Mouse (Mus musculus) monocyte, adult 5-6 weeks (primary cell): ENCODE results near the gene Mrpl37. TPM values are rescaled to one million over a fixed set of nuclear protein-coding genes. Genes with fewer than 3 reads are reported as not detected.

ENCODE experiments used
- ATAC-seq: fragments of 153-309, 156-312 bp; replicated peaks from 2 replicates; pipeline ENCODE4 v1.8.0; 2017; ENCODE audit warnings: mild to moderate bottlenecking; ENCODE audit not compliant: low TSS enrichment, insufficient number of reproducible peaks, severe bottlenecking, poor library complexity, low FRiP score
- total RNA-seq: library from RNA; stranded (forward); fragments of 200-1000, 200-491, 200-594 nt; gene quantifications from 3 replicates; pipeline ENCODE4 v1.2.3, GENCODE M21; 2017

Mrpl37 gene
- total RNA-seq, 1 experiment from 2014 or later = 11.1 TPM

GRCm38 (mm10) chr4:107025369-107025768 is 41.3 kb downstream of the Mrpl37 start:
- no peak for ATAC-seq

DNA sequence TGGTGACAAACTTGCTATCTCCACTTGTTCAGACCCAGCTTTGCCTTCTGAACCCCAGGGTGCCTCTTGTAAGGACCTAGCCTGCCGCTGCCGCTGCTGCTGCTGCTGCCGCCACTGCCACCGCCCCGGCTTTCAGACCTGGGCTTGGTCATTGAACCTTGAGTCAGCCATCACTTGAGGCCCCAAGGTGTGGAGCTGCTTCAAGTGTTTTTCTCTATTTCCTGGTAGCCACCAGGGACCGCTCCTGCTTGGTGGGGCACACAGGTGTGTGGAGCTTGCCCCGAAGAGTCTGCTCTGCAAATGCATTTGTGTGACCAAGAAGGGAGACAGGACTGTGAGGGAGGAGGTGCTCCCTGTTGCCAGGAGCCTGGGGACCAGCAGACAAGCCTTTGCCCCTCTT is 41.8 kb downstream of the Mrpl37 start:
- no peak for ATAC-seq

- ATAC-seq = no peak
Observed at GRCm38 (mm10) chr4:107021464-107021863, 45.2 kb downstream of the Mrpl37 start.

- no peak for ATAC-seq
Observed at GRCm38 (mm10) chr4:107020287-107021000, 46.2 kb downstream of the Mrpl37 start.

GRCm38 (mm10) chr4:107019027-107019426 is 47.6 kb downstream of the Mrpl37 start:
- ATAC-seq = no peak

- ATAC-seq = no peak
Observed at GRCm38 (mm10) chr4:107018521-107018920, 48.1 kb downstream of the Mrpl37 start.

- ATAC-seq = no peak
Observed at GRCm38 (mm10) chr4:107017257-107017656, 49.4 kb downstream of the Mrpl37 start.

DNA sequence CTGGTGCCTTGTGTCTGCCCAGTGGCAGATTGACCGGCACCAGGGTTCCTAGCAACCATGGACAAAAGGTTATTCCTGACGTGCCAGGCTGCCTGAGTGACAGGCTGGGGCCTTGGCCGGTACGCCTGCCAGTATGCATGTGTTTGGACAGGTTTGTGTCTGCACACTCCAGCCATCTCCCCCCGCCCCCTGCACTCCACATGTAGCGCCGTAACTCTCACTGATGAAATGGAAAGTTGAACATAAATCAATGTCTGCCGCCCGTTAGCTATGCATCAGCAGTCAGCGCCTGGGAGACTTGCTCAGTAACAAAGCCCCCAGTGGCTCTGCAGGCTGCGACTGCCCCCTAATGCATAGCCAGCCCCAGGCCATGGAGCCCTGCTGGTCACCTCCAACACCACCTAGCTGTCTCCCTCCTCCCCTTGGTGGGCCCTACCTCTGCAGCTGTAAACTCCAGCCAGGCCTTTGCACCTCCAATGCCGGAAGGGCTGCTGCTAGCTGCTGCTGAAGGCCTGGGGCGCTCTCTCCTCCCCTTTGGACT is 50.6 kb downstream of the Mrpl37 start:
- ATAC-seq = no peak

- no peak for ATAC-seq
Observed at GRCm38 (mm10) chr4:107013817-107014260, 52.8 kb downstream of the Mrpl37 start.

DNA sequence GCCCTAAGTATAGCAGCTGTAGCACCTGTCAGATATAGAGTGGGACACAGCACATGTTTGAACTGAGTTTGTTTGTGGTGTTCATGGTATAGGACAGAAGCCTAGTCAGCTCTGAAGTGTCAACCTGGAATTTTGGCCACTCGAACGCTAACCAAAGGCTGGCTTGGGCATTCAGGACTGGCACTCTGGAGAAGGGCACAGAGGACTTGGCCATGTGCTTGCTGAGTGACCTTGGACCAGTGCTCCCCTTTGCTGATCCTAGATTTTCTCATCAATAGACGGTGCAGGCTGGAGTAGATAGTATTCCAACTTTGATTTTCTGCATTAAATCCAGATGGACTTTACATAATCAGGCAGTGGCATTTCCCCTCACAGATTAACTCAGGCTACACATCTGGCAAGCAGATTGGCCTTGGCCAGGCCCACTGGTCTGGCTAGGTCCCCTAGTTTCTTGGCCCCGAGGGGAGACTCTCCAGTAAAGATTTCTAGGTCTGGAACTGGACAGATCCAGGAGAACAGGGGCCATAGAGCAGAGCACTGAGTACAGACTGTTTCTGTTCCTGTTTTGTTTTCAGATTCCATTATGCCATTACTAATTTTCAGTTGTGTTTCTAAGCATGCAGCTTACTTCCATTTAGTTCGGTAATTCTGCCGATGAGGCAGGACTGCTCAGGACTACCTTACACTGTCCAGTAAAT is 53.4 kb downstream of the Mrpl37 start:
- ATAC-seq = no peak

DNA sequence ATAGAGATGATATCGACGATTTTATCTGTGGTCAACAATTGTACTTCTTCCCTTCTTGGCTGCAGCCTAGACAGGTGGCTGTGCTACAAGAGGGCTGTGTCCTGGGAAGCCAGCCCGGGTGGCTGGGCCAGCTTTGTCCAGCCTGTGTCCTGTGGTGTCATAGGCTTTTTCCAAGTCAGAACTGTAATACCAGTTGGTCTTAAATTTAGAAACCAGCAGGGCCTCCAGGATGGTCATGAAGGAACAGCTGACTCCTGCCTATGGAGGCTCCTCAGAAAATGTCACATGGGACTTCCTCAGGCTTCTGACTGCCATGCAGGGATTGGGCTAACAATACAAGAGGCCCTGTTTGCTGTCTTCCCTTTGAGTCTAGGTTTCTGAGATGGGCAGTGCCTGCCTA is 54.1 kb downstream of the Mrpl37 start:
- ATAC-seq = no peak

- no peak for ATAC-seq
Observed at GRCm38 (mm10) chr4:107012005-107012478, 54.6 kb downstream of the Mrpl37 start.

DNA sequence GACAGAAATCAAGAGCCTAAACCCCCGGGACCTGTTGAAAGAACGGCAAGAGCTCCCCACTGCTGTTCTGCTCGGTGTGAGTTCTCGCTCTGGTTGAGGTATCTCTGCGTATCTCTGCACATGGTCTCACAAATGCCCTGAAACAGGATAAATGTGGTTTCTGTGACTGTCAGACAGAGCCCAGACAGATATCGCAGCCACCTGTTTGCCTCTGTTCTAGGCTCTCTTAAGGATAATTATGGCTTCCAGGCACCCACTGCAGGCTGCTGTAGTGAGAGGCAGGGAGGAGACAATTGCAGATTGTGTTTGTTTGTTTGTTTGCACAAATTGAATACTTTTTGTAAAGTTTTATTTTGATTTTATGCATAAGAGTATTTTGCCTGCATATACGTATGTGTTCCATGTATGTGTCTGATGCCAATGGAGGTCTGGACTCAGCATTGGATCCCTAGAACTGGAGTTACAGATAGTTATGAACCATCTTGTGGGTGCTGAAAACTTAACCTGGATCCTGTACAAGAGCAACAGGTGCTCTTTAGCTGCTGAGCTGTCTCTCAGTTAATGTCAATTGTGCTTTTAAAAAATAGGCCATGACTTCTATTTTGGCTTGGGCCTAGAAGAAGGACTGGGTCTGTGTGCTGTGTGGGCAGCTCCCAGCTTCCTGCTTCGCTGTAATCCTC is 55.2 kb downstream of the Mrpl37 start:
- no peak for ATAC-seq

DNA sequence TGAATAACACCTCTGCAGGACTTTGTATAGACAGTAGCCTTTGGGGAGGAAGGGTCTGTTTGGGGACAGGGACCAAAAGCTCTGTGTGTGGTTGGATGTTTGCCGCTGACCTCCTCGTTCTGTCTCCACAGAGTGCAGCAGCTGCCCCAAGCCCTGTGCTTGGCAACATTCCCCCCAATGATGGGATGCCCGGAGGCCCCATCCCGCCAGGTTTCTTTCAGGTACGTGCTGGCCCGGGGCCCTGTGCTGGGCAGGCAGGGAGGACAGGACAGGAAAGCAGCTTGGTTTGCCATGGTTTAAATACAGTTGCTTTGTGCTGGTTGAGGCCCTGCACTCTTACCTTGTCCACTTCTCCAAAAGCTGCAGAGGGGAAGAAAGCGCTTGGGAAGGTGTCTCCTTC is 57.1 kb downstream of the Mrpl37 start:
- ATAC-seq = no peak

GRCm38 (mm10) chr4:107008161-107008560 is 58.5 kb downstream of the Mrpl37 start:
- ATAC-seq = no peak

DNA sequence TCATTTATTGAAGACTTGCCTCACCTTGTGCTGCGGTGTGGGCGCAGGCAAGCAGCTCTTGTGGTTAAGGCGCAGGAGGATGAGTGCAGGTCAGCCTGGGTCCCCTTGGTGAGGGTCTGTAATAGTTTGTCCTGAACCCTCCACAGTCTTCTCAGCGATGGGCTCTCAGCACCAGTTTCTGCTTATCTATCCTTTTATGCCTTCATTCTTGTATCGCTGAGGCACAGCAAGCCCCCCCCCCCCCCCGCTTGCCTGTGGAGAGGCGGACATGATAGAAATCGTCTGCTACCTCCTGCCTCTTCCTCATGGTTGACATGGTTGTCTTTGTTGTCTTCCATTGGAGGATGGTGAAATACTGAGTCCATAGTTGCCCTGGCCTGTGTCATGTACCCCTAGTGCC is 59.3 kb downstream of the Mrpl37 start:
- ATAC-seq = no peak

GRCm38 (mm10) chr4:107006807-107007206 is 59.9 kb downstream of the Mrpl37 start:
- ATAC-seq = no peak

DNA sequence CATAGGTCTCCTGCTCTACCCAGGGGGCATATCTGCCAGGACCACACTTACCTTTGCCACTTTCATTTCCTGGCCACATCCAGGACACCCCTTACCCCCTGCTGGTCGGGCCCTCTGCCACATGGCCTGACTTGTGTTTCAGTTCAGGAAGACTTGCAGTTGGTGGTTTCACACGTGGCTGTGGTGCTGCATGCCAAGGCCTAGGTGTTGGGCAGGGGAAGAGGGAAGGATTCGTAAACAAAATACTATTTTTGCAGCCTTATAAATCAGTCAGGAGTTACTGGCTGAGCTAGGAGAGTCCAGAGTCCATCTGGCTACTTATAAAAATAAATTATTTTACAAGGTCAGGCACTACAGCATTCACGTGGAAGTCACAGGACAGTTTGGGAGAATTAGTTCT is 60.4 kb downstream of the Mrpl37 start:
- ATAC-seq = no peak
